Mouse (Mus musculus) bone marrow macrophage, adult 2 months (primary cell): ENCODE data around the gene Clic4.

Experiments used
- CTCF ChIP-seq: IDR thresholded peaks from 2 replicates; pipeline ENCODE4 v1.5.1; 2012; ENCODE audit warnings: low read depth, mild to moderate bottlenecking, low read length, moderate library complexity
- POLR2A ChIP-seq: IDR thresholded peaks from 2 replicates; pipeline ENCODE4 v1.6.1; 2012; ENCODE audit warnings: mild to moderate bottlenecking, low read depth, low read length, borderline replicate concordance

- TF ChIP-seq POLR2A (no peak), CTCF (no peak)
Observed at GRCm38 (mm10) chr4:135242383-135242782, 30.2 kb downstream of the Clic4 start.
